Mouse (Mus musculus): Measurements from ENCODE around the gene Unkl. TPM values are rescaled to one million over a fixed set of nuclear protein-coding genes. Genes with fewer than 3 reads are reported as not detected.

Gene Unkl
- polyA plus RNA-seq, 1 experiment from 2014 or later = 9.8 TPM

DNA sequence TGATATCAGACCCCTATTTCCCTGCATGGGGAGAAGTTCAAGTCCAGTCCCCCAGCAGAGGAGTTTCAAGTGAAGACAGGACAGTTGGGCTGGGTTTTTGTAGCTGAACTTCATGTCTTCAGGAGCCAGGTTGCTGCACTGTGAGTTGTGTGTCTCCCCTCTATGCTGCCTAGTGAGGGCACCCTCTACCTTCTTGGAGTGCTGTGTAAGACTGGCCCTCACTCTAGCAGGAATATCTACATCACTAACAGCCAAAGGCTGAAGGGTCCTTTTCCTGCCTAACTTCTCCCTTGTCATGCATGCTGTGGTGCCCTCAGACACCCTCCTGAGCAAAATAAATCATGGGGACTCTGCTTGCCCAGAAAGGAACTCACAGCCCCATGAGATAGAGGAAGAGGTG is 5.0 kb upstream of the Unkl start:
- H3K27me3 ChIP-seq = peaks cover 6% of the 10 kb centered on the region
- ATAC-seq (no peak), DNase-seq (ENCODE audit: low read depth, low spot score) (no peak)
- ChIA-PET POLR2A (interaction anchor here (0.6 to 1.2 kb wide), 2 partner anchors 16 to 80 kb away, joined by 3 read pairs; no protein-coding TSS in a partner anchor), CTCF (no interaction called here)
- no peak for TF ChIP-seq CTCF (IDR thresholded peaks at IDR 0.05)
- in situ Hi-C loops (cut with MboI; ENCODE audit: low pct_unique_long_range_greater_than_20kb) = no loop called here

DNA sequence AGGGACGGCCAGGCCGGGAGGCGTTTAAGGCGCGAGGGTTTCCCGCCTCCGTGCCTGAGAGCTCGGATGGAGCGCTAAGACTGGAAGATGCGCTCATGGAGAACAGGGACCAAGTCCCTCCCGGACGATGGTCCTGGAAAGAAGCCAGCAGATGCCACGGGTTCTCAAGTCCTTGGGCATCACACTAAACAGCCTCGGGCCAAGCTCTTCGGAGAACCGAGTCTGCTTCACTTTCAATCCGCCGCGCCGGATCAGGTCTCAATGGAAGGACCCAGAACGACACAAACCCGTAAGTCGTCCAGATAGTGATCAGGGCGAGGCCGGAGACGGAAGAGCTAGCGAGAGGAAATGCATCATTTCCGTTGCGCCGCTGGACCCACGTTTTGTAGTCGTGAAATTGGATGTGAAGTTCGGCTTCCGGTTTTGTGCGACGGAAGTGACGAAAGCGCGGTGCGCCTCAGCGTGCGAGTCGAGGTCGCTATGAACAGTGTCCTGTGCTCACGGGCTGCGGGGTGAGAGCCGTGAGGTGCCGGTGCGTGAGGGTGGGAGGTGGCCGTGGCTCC is 4.0 kb upstream of the Unkl start, which contains the start of gene BC003965:
Gene BC003965, plus strand, starts transcription at position 426 of the 563 bp plus-strand sequence.
- ChIA-PET CTCF (interaction anchor here (0.7 to 1.1 kb wide), 2 partner anchors 21 to 90 kb away, joined by 3 read pairs; partner anchors contain the start of genes Ccdc154 and Ube2i), POLR2A (interaction anchor here (0.6 to 1.6 kb wide), 5 partner anchors 12 to 89 kb away, joined by 3 to 4 read pairs (median 4); no protein-coding TSS in a partner anchor)
- no peak for TF ChIP-seq CTCF (IDR thresholded peaks at IDR 0.05)
- DNase-seq (ENCODE audit: low read depth, low spot score) (peak; percentile 91), ATAC-seq (peak; percentile 53)
- H3K27me3 ChIP-seq = peaks cover 6% of the 10 kb centered on the region
- in situ Hi-C loops (cut with MboI; ENCODE audit: low pct_unique_long_range_greater_than_20kb) = no loop called here

DNA sequence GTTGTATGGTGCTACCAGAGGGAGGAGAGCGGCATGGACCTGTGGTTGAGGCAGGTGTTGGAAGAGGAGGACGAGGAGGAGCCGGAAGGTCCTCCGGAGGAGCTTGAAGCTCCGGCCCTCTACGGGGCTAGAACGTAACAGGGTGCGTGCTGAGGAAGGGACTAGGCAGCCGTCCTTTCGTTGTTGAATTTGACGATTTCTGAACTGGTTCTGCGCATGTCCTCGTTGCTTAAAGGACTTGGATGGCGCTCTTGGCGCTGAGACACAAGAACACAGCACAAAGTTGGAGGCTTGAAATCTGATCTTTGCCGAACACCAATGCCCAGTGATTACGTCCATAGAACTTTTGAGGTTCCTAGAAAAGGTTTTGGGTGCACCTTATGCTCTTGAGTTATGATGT is 3.2 kb upstream of the Unkl start:
- in situ Hi-C loops (cut with MboI; ENCODE audit: low pct_unique_long_range_greater_than_20kb) = no loop called here
- DNase-seq (ENCODE audit: low read depth, low spot score) (no peak), ATAC-seq (no peak)
- ChIA-PET POLR2A (interaction anchor here (1.6 kb wide), 1 partner anchor 57 kb away, joined by 4 read pairs; no protein-coding TSS in a partner anchor), CTCF (interaction anchor here (1.1 kb wide), 1 partner anchor 22 kb away, joined by 3 read pairs; the partner anchor contains the start of gene Ccdc154)
- TF ChIP-seq CTCF (IDR thresholded peaks at IDR 0.05) = no peak
- peaks cover 3% of the 10 kb centered on the region for H3K27me3 ChIP-seq

DNA sequence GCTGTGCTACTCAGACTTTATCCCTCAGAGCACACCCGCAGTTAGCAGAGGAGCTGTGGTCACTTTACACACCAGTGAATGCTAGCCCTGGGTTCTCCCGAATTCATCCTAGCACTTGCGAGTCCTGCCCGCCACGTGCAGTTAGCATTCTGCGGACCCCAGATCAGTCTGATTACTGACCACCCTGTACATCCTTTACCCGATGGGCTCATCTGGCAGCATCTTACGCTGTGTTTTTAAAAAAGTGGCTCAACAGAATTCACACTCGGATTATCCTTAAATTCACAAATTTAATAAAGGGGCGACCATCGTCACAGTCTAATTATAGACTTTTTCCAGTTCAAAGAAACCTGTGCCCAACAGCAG is 430 bp upstream of the Unkl start:
- TF ChIP-seq CTCF (IDR thresholded peaks at IDR 0.05) = no peak
- in situ Hi-C loops (cut with MboI; ENCODE audit: low pct_unique_long_range_greater_than_20kb) = no loop called here
- ChIA-PET POLR2A (interaction anchor here (0.6 kb wide), 1 partner anchor 384 kb away, joined by 4 read pairs; no protein-coding TSS in a partner anchor), CTCF (no interaction called here)
- DNase-seq (ENCODE audit: low read depth, low spot score) (no peak), ATAC-seq (no peak)
- H3K27me3 ChIP-seq = no peaks in the 10 kb centered on the region

DNA sequence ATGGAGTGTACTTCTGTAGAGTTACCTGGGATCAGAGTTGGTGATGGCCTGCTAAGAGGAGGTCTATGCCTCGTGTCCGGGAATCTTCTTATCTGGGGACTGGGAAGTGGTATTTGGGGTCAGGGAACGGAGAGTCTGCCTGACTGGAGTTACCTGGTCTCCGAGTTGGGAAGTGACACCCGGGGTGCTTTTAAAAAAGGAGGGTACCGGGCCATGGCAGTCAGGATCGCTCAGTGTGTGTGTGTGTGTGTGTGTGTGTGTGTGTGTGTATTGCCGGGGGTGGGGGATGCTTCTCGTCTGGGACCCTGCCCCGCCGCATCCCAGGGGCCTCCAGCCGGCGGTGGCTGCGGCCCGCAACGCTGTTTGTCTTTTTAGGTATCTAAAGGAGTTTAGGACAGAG is 894 bp downstream of the Unkl start:
- H3K27me3 ChIP-seq = no peaks in the 10 kb centered on the region
- in situ Hi-C loops (cut with MboI; ENCODE audit: low pct_unique_long_range_greater_than_20kb) = no loop called here
- no peak for TF ChIP-seq CTCF (IDR thresholded peaks at IDR 0.05)
- ATAC-seq = no peak
- ChIA-PET POLR2A (no interaction called here), CTCF (no interaction called here)
- DNase-seq (ENCODE audit: low read depth, low spot score) = no peak

DNA sequence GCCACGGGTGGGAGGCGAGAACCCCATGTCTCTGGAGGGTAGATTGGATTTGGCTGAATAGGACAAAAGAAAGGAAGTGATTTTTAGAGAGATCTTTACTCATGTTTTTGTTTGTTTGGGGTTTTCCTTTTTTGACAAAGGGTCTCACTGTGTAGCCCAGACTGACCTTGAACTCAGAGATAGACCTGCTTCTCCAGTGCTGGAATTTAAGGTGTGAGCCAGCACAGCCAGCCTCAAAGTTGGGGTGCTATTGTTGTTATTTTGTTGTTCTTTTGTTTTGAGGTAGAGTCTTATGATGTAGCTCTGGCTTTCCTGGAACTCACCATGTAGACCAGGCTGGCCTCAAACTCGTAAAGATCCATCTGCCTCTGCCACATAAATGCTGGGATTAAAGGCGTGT is 14.2 kb downstream of the Unkl start:
- DNase-seq (ENCODE audit: low read depth, low spot score) (no peak), ATAC-seq (no peak)
- no peaks in the 10 kb centered on the region for H3K27me3 ChIP-seq
- CTCF ChIA-PET = no interaction called here
- in situ Hi-C loops (cut with MboI; ENCODE audit: low pct_unique_long_range_greater_than_20kb) = no loop called here
- no peak for TF ChIP-seq CTCF (IDR thresholded peaks at IDR 0.05)
- POLR2A ChIA-PET = no interaction called here

DNA sequence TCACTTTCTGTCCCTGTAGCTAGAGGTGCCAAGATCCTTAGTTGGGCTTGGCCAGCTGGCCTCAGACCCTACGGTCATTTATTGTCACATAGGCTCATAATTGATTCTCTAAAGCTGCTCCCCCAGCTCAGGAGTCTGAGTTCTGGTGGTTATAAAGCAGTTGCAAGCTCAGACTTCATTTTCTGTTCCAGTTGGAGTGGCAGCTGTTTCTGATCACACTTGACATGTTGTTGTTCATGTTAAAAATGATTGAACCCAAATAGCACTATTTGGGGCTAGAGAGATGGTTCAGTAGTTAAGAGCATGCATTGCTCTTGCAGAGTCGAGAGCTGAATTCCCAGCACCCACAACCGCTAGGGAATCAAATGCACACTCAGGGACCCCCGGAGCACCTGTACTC is 21.8 kb downstream of the Unkl start:
- CTCF ChIA-PET = no interaction called here
- DNase-seq (ENCODE audit: low read depth, low spot score) = no peak
- no peak for ATAC-seq
- in situ Hi-C loops (cut with MboI; ENCODE audit: low pct_unique_long_range_greater_than_20kb) = no loop called here
- TF ChIP-seq CTCF (IDR thresholded peaks at IDR 0.05) = no peak
- H3K27me3 ChIP-seq = no peaks in the 10 kb centered on the region
- POLR2A ChIA-PET = no interaction called here

DNA sequence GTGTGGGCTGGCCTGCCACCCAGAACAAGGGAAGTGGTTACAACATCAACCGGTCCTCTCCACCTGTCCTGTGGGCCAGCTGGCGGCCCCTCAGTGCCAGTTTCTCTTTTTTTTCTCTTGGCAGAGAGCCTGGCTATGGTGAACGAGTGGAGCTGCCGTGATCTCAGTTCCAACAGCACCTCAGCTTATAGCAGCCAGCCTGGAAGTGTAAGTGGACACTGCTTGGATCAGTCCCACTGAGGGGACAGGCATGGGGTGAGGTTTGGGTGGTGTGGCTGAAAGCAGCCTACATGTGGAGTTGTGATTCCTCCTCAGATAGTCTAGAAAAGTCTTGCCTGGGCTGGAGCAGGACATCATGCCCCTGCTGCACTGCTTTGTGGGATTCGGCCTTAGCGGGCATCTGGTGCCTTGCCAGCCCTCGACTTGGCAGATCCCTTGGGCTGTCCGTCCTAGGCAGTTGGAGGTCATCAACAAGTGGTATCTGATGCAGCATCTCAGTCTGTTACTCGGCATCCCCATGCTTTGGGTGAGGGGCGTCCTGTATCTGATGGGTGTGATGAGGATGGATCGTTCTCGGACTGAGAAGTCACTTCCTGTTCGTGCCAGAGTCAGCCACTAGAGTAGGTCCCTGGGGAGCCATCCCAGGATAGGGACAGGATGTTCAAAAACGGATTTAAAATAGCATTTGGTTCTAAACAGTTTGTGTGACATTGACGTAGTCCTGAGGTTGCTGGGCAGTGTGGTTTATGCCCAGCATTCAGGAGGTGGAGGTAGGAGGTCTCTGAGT is 22.7 kb downstream of the Unkl start:
- ChIA-PET CTCF (no interaction called here), POLR2A (no interaction called here)
- no peaks in the 10 kb centered on the region for H3K27me3 ChIP-seq
- no peak for TF ChIP-seq CTCF (IDR thresholded peaks at IDR 0.05)
- ATAC-seq (no peak), DNase-seq (ENCODE audit: low read depth, low spot score) (no peak)
- in situ Hi-C loops (cut with MboI; ENCODE audit: low pct_unique_long_range_greater_than_20kb) = no loop called here

DNA sequence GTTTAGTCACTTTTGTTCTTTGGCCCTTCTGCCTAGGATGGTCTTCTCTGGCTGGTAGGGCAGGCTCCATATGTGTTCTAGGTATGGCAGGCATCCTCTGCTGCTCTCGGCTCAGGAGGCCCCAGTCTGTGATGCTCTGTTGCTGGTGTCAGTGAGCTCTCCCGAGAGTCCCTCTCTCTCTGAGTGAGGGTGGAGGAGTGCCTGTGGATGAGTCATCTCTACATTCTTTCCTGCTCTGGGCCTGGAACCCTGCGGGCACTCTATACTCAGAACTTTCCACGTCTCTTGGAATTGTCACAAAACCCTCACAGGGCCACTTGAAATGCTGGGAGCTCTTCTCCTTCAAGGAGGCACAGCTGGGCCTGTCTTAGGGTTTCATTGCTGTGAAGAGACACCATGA is 23.5 kb downstream of the Unkl start:
- in situ Hi-C loops (cut with MboI; ENCODE audit: low pct_unique_long_range_greater_than_20kb) = no loop called here
- H3K27me3 ChIP-seq = no peaks in the 10 kb centered on the region
- ChIA-PET CTCF (no interaction called here), POLR2A (no interaction called here)
- ATAC-seq (no peak), DNase-seq (ENCODE audit: low read depth, low spot score) (no peak)
- no peak for TF ChIP-seq CTCF (IDR thresholded peaks at IDR 0.05)

DNA sequence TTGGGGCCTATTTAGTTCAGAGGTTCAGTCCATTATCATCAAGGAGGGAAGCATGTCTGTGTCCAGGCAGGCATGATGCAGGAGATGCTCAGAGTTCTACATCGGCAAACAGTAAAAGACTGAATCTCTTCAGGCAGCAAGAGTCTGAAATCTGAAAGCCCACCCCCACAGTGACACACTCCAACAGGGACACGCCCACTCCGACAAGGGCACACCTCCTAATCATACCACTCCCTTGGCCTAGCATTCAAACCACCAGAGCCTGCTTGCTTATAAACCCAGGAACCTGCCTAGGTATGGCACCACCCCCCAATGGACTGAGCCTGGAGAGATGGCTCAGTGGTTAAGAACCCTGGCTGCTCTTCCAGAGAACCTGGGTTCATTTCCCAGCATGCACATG is 27.2 kb downstream of the Unkl start:
- no peaks in the 10 kb centered on the region for H3K27me3 ChIP-seq
- TF ChIP-seq CTCF (IDR thresholded peaks at IDR 0.05) = no peak
- ATAC-seq (no peak), DNase-seq (ENCODE audit: low read depth, low spot score) (no peak)
- ChIA-PET POLR2A (no interaction called here), CTCF (no interaction called here)
- in situ Hi-C loops (cut with MboI; ENCODE audit: low pct_unique_long_range_greater_than_20kb) = no loop called here

DNA sequence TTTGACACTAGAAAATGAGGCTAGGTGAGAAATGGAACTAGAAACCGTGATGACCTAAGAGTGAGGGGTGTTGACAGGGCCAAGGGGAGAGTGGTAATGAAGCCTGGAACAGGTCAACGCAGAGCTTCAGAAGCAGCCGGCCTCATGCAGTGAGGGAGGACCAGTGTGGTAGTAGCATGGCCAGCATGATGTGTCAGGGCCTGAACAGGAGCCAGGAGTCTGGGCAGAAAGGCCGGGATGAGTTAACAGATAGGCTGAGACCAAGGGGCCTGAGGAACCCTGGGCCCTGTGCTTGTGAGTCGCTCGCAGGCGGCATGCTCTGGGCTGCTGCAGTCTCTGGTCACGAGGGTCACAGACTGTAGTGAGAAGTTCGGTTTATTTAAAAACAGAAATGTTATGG is 30.8 kb downstream of the Unkl start:
- TF ChIP-seq CTCF (IDR thresholded peaks at IDR 0.05) = no peak
- no peak for DNase-seq (ENCODE audit: low read depth, low spot score)
- no peaks in the 10 kb centered on the region for H3K27me3 ChIP-seq
- ChIA-PET CTCF (no interaction called here), POLR2A (interaction anchor here (0.5 kb wide), 1 partner anchor 495 kb away, joined by 3 read pairs; the partner anchor contains the start of gene Ndufb10)
- ATAC-seq = no peak
- in situ Hi-C loops (cut with MboI; ENCODE audit: low pct_unique_long_range_greater_than_20kb) = no loop called here
